Mouse (Mus musculus): ENCODE measurements around the gene Rtn4rl2.

The Rtn4rl2 gene

GRCm38 (mm10) chr2:84884611-84885010 is 1.9 kb downstream of the Rtn4rl2 start:
- DNase-seq, result no peak

DNA sequence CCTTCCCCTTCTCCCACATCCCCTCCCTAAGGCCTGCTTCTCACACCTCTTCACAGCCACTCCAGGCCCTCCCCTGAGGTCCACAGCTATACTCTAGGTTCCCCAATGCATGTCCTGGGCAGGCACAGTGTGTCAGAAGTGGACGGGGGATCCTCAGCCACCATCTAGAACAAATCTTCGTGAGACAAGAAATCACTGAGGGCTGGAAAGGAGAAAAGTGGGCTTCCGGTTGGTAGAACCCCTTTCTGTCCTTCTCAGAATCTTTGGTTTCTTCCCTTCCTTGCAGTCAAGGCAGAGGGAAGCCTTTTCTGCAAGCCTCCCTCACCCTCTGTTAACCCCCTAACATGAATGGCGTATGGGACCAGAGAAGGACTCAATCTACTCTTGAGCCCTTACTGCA is 2.6 kb downstream of the Rtn4rl2 start:
- no peak for DNase-seq

DNA sequence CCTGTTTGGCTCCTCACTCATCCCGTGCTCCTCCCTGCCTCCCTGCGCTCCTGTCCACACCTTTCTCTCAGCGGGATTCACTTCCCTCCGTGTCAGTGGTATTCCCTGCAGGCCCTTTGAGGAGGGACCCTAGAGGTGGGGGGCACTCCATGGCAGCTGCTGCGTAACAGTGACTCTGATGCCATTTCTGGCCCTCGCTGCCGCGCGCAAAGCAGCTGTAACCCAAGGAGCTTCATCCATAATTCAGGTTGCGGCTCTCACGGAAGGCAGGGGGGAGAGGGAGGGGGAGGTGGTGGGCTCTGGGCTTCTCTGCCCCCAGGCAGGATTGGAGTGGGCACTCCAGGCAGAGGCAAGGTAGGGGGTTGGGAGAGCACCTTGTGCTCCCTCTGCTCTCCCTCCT is 3.0 kb downstream of the Rtn4rl2 start:
- no peak for DNase-seq

DNA sequence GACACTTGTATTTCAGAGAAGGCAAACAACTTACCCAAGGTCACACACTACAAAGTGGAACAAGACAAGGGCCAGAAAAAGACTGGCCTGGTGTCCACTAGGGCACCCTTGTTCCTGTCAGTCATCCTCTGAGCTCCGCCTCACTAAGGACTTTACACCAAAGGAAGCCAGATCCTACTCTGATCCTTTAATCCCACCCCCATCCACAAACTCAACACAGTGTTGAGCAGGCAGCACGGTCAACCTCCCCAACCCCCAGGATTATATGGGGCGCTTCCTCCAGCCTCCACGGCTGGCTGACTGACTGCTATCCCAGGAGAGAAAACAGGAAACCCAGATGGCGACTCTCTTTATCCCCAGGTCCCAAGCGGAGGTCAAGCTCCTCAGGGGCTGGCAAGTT is 3.4 kb downstream of the Rtn4rl2 start:
- no peak for DNase-seq

DNA sequence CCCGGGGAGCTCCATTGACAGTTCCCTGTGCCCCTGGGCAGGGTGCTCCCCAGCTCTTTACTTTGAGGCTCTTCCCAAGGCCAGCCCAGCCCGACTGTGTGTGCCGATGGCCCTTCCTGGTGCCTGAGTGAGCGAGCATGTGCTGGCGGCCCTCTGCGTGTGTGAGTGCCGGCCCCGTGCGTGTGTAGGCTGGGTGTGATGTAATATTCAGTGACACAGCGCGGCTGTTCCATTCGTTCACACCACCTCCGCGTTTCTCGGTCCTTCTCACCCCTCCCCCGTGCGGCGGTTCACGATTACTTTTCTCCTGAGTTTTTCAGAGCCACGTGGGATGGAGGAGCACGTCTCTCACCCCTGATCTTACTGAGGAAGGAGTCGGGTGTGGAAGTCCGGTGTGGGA is 3.9 kb downstream of the Rtn4rl2 start:
- DNase-seq, result no peak

DNA sequence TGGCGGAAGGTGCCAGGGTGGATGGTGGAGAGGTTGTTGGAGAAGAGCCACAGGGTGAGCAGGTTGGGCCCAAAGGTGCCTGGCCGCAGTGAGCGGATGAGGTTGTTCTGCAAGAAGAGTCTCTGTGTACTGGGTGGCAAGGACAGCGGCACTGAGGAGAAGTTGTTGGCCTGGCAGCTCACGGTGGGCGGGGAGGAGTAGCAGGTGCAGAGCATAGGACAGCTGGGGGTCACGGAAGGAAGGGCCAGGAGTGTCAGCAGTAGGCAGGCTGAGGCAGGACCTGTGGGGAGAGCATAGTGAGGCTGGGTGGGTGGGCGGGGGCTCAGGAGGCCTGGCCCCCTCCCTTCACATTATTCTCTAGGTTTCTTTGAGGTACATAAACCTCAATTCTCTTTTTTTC is 5.9 kb downstream of the Rtn4rl2 start:
- no peak for DNase-seq

GRCm38 (mm10) chr2:84875842-84876241 is 10.7 kb downstream of the Rtn4rl2 start:
- no peak for DNase-seq

GRCm38 (mm10) chr2:84872105-84872716 is 14.3 kb downstream of the Rtn4rl2 start:
- peak; percentile 78 for DNase-seq

DNA sequence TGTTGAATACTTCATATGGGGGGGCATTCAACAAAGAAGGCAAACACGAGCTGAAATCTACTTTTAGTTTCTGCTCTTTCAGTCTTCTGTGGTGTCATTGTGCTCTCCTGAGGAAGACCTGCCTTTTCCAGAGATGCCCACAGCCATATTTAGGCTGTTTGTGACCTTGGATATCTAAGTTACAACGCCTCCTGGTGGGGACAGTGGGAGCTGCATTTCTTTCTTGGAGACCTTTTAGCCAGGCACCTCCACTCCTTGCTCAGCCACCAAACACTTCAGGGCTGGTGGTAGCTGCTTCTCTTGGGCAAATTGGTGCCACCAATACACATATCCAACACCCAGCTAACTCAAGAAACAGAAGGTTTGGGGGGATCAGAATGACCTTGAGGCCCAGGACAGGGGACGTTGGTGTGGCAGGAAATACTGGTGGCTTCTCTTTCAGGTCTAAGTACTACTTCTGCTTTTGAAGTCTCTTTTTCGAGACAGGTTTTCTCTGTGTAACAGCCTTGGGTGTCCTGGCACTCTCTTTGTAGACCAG is 15.8 kb downstream of the Rtn4rl2 start:
- no peak for DNase-seq

DNA sequence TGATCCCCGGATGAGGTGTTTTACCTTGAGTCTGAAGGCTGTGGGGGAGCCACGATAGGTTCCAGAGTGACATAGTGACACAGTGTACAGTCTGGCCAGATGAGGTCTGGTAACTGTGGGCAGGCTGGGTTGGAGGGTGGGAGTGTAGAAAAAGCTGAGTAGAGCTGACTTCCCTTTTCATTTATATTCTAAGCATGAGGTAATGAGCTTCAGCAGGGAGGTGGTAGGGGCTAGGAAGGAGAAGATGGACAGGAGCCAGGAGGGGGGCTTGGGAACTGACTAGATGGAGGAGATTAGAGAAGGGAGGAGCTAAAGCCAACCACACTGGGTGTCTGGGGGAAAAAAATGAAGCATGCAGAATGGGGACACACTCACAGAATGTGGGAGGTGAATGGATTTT is 17.5 kb downstream of the Rtn4rl2 start:
- DNase-seq, result no peak

- peak; percentile 76 for DNase-seq
Measured at GRCm38 (mm10) chr2:84868521-84868943, 18.0 kb downstream of the Rtn4rl2 start.

GRCm38 (mm10) chr2:84865616-84866571 is 20.6 kb downstream of the Rtn4rl2 start:
- peak; percentile 58 for DNase-seq

DNA sequence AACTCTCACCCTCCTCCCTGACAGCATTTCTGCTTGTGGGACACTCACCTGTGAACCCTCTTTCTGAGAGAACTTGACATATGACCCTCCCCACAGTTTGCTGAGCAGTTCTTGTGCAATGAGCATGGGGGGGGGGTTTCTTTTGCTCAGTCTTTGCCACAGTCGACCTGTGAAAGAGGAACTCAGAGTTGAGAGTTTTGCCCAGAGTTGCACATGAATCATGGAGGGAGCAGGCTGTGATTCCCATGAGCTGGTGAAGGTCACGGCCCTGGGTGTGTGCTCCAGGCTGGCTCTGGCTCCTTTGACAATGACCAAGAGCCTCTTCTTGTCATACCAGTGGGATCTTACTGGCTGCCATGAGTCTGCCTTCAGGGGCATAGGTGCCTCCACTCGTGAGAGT is 24.3 kb downstream of the Rtn4rl2 start:
- DNase-seq, result no peak

GRCm38 (mm10) chr2:84861430-84861829 is 25.1 kb downstream of the Rtn4rl2 start:
- DNase-seq, result no peak

DNA sequence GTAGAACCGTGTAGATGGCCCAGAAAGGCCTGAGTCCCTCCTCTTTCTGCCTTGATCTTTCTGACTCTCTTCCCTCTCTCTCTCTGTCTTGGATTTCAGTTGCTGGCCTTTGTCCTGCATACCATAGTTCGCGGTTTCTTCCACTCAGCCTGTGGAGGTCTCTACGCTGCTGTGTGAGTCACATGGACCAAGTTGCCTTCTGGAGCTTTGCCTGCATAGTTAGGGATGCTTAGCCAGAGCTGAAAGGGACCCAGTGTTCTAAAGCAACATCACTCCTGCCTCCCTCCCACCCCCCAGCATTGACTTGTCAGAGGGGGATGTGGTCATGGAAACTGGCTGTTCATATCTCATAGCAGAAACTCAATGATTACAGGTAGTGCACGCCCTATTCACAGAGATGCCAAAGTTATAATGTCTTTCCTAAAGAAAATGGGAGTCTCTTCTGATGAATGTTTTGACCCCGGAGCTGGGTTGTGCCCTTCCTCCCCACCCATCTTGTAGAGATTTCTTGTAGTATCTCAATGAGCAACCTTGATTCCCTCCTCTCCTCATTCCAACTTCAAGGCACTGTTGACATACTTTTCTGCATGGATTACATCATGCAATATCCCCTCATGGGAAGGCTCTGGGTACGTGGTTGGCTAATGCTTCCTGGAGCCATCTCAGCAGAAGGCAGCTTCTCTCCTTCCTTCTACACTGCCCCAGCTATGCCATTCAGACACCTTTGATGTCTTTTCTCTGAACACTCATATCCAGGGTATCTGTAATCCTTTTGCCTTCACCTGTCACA is 26.3 kb downstream of the Rtn4rl2 start:
- no peak for DNase-seq

DNA sequence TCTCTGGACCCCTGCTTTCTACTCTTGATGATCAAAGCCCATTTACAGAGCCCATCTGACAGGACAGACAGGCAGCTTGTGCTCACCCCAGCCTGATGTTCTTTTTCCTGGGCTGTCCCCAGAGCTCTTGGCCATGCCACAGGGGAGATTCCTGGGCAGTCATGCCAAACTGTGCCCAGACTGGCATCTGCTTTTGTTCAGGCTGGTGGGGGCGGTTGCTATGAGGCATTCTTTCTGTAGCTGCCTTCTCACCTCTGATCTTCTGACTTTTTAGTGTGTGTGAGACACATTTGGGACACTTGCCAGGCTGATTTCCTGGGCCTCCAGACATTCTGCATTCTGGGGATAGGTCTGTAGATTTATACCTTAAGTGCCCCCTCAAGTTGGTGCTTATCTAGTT is 28.0 kb downstream of the Rtn4rl2 start:
- DNase-seq, result no peak

- peak; percentile 63 for DNase-seq
Measured at GRCm38 (mm10) chr2:84855732-84856131, 30.8 kb downstream of the Rtn4rl2 start.

- DNase-seq, result peak; percentile 74
Measured at GRCm38 (mm10) chr2:84851130-84852040, 35.1 kb downstream of the Rtn4rl2 start.

- no peak for DNase-seq
Measured at GRCm38 (mm10) chr2:84850407-84851129, 35.9 kb downstream of the Rtn4rl2 start.

- DNase-seq, result no peak
Measured at GRCm38 (mm10) chr2:84845226-84845625, 41.3 kb downstream of the Rtn4rl2 start.

GRCm38 (mm10) chr2:84843654-84844053 is 42.9 kb downstream of the Rtn4rl2 start:
- DNase-seq, result no peak
